Mouse (Mus musculus) MEL (cell line): Measurements from ENCODE around the gene Krt222. TPM values are rescaled to one million over a fixed set of nuclear protein-coding genes. Genes with fewer than 3 reads are reported as not detected.
A peak's percentile ranks its signal among the peaks of the same experiment; 100 is the strongest.

Source experiments
- DNase-seq: peaks from one replicate; pipeline ENCODE4 v3.0.0; 2011; ENCODE audit warnings: low read depth, low spot score
- H3K27ac ChIP-seq: 2 replicates; pipeline ENCODE4 v1.5.1; 2012; ENCODE audit warnings: low read depth, mild to moderate bottlenecking, control low read depth, low read length, moderate library complexity; ENCODE audit not compliant: control insufficient read depth
- H3K27me3 ChIP-seq, 2 experiments: fragments of 150-350 bp in 1 of 2; sonication (generic) in 1 of 2; 2 replicates each; pipeline ENCODE4 v1.6.1; 2012; ENCODE audit warnings: low read length in 2 of 2, mild to moderate bottlenecking in 2 of 2, improper control_type of control experiment in 1 of 2, moderate library complexity in 1 of 2; ENCODE audit not compliant: insufficient read depth in 2 of 2, control insufficient read depth in 1 of 2
- H3K36me3 ChIP-seq, 2 experiments: 2 replicates each; pipeline ENCODE4 v1.6.1; 2012 to 2014; ENCODE audit warnings: low read length in 2 of 2, improper control_type of control experiment in 1 of 2, inconsistent platforms in 1 of 2, mild to moderate bottlenecking in 1 of 2; ENCODE audit not compliant: insufficient read depth in 2 of 2, control insufficient read depth in 1 of 2
- H3K4me1 ChIP-seq, 2 experiments: fragments of 150-350 bp in 1 of 2; sonication (generic) in 1 of 2; 2 replicates each; pipeline ENCODE4 v1.6.1; 2012; ENCODE audit warnings: low read length in 2 of 2, improper control_type of control experiment in 1 of 2, mild to moderate bottlenecking in 1 of 2; ENCODE audit not compliant: insufficient read depth in 2 of 2, control insufficient read depth in 1 of 2
- H3K4me3 ChIP-seq, 2 experiments: fragments of 150-350 bp in 1 of 2; sonication (generic) in 1 of 2; 2 replicates each; pipeline ENCODE4 v1.5.1; 2012; ENCODE audit warnings: low read depth in 2 of 2, low read length in 2 of 2, mild to moderate bottlenecking in 2 of 2, moderate library complexity in 2 of 2, control low read depth in 1 of 2, improper control_type of control experiment in 1 of 2; ENCODE audit not compliant: control insufficient read depth in 1 of 2, insufficient read depth in 1 of 2
- H3K79me2 ChIP-seq: 2 replicates; pipeline ENCODE4 v1.6.1; 2012; ENCODE audit warnings: mild to moderate bottlenecking, low read length, moderate library complexity; ENCODE audit not compliant: control insufficient read depth, poor library complexity, insufficient read depth
- H3K9ac ChIP-seq: 2 replicates; pipeline ENCODE4 v1.6.1; 2012; ENCODE audit warnings: low read depth, mild to moderate bottlenecking, control low read depth, low read length, moderate library complexity; ENCODE audit not compliant: control insufficient read depth, poor library complexity, severe bottlenecking
- H3K9me3 ChIP-seq: fragments of 150-350 bp; sonication (generic); replicated peaks from 2 replicates; pipeline ENCODE4 v1.6.1; 2012; ENCODE audit warnings: mild to moderate bottlenecking, low read length, improper control_type of control experiment, moderate library complexity; ENCODE audit not compliant: insufficient read depth
- BHLHE40 ChIP-seq: IDR thresholded peaks from 2 replicates; pipeline ENCODE4 v1.6.1; 2012; ENCODE audit warnings: low read depth, mild to moderate bottlenecking, inconsistent platforms, low read length, improper control_type of control experiment, borderline replicate concordance
- CHD2 ChIP-seq: IDR thresholded peaks from 2 replicates; pipeline ENCODE4 v1.6.1; 2011; ENCODE audit warnings: low read length, improper control_type of control experiment
- CTCF ChIP-seq, 3 experiments: IDR thresholded peaks in 2 of 3; conservative IDR thresholded peaks in 1 of 3; 2 replicates each; pipeline ENCODE4 v1.5.1; 2011 to 2012; ENCODE audit warnings: low read length in 3 of 3, low read depth in 2 of 3, mild to moderate bottlenecking in 2 of 3, improper control_type of control experiment in 1 of 3, inconsistent platforms in 1 of 3, mixed read lengths in 1 of 3, moderate library complexity in 1 of 3; ENCODE audit not compliant: control insufficient read depth in 1 of 3, insufficient read depth in 1 of 3, poor library complexity in 1 of 3, severe bottlenecking in 1 of 3
- E2F4 ChIP-seq: IDR thresholded peaks from 2 replicates; pipeline ENCODE4 v1.6.1; 2011; ENCODE audit warnings: low read depth, low read length, improper control_type of control experiment, borderline replicate concordance
- ELF1 ChIP-seq: IDR thresholded peaks from 2 replicates; pipeline ENCODE4 v1.6.1; 2014; ENCODE audit warnings: low read depth, mild to moderate bottlenecking, inconsistent platforms, low read length, improper control_type of control experiment, moderate library complexity
- GABPA ChIP-seq: IDR thresholded peaks from 2 replicates; pipeline ENCODE4 v1.6.1; 2012; ENCODE audit warnings: low read depth, mild to moderate bottlenecking, inconsistent platforms, low read length, improper control_type of control experiment, moderate library complexity
- GATA1 ChIP-seq: IDR thresholded peaks from 2 replicates; pipeline ENCODE4 v1.6.1; 2011; ENCODE audit warnings: low read depth, low read length, improper control_type of control experiment
- JUND ChIP-seq: IDR thresholded peaks from 2 replicates; pipeline ENCODE4 v1.6.1; 2011; ENCODE audit warnings: low read depth, mild to moderate bottlenecking, improper control_type of control experiment, low read length
- MAFK ChIP-seq: IDR thresholded peaks from 2 replicates; pipeline ENCODE4 v1.6.1; 2011; ENCODE audit warnings: low read depth, mild to moderate bottlenecking, low read length, improper control_type of control experiment, borderline replicate concordance
- MAX ChIP-seq: IDR thresholded peaks from 2 replicates; pipeline ENCODE4 v1.6.1; 2011; ENCODE audit warnings: low read length, improper control_type of control experiment
- MAZ ChIP-seq: IDR thresholded peaks from 2 replicates; pipeline ENCODE4 v1.6.1; 2012; ENCODE audit warnings: low read depth, mild to moderate bottlenecking, inconsistent platforms, low read length, improper control_type of control experiment
- MYC ChIP-seq: IDR thresholded peaks from 2 replicates; pipeline ENCODE4 v1.6.1; 2011; ENCODE audit warnings: low read depth, mild to moderate bottlenecking, low read length, improper control_type of control experiment, moderate library complexity
- NELFE ChIP-seq: IDR thresholded peaks from 2 replicates; pipeline ENCODE4 v1.6.1; 2011; ENCODE audit warnings: low read depth, low read length, improper control_type of control experiment
- POLR2A ChIP-seq, 2 experiments: IDR thresholded peaks; 2 replicates each; pipeline ENCODE4 v1.6.1; 2011 to 2012; ENCODE audit warnings: low read length in 2 of 2, mild to moderate bottlenecking in 2 of 2, control low read depth in 1 of 2, improper control_type of control experiment in 1 of 2, low read depth in 1 of 2, moderate library complexity in 1 of 2; ENCODE audit not compliant: control insufficient read depth in 1 of 2, insufficient read depth in 1 of 2, poor library complexity in 1 of 2
- POLR2AphosphoS2 ChIP-seq: IDR thresholded peaks from 2 replicates; pipeline ENCODE4 v1.6.1; 2011; ENCODE audit warnings: low read length, improper control_type of control experiment
- RCOR1 ChIP-seq: IDR thresholded peaks from 2 replicates; pipeline ENCODE4 v1.6.1; 2012; ENCODE audit warnings: low read depth, mild to moderate bottlenecking, inconsistent platforms, low read length, improper control_type of control experiment
- SIN3A ChIP-seq: IDR thresholded peaks from 2 replicates; pipeline ENCODE4 v1.6.1; 2012; ENCODE audit warnings: low read length, improper control_type of control experiment, inconsistent platforms
- SMC3 ChIP-seq: IDR thresholded peaks from 2 replicates; pipeline ENCODE4 v1.6.1; 2011; ENCODE audit warnings: low read depth, low read length, improper control_type of control experiment
- USF2 ChIP-seq, 2 experiments: IDR thresholded peaks; 2 replicates each; pipeline ENCODE4 v1.6.1; 2011 to 2012; ENCODE audit warnings: improper control_type of control experiment in 2 of 2, low read length in 2 of 2, borderline replicate concordance in 1 of 2, inconsistent platforms in 1 of 2, low read depth in 1 of 2, mild to moderate bottlenecking in 1 of 2; ENCODE audit not compliant: insufficient read depth in 1 of 2
- ZNF384 ChIP-seq: IDR thresholded peaks from 2 replicates; pipeline ENCODE4 v1.6.1; 2012; ENCODE audit warnings: low read depth, mild to moderate bottlenecking, inconsistent platforms, low read length, improper control_type of control experiment
- polyA plus RNA-seq, 2 experiments: library from polyadenylated mRNA; stranded (reverse) in 1 of 2; unstranded in 1 of 2; fragments of >175 nt in 1 of 2; fragments of >200 nt in 1 of 2; gene quantifications; 2 replicates each; pipeline versions ENCODE4 v1.2.1 to v1.2.4; 2012; ENCODE audit warnings: low replicate concordance in 2 of 2, low read depth in 1 of 2; ENCODE audit not compliant: insufficient read length in 2 of 2, insufficient read depth in 1 of 2, missing spikeins in 1 of 2
- total RNA-seq: library from RNA; depleted of rRNA; stranded (reverse); fragments of 300-350 nt; gene quantifications from 2 replicates; pipeline ENCODE4 v1.2.3, GENCODE M21; 2012

The Krt222 gene
- total and polyA plus RNA-seq, 3 experiments: 0.07 TPM; not detected in 2

DNA sequence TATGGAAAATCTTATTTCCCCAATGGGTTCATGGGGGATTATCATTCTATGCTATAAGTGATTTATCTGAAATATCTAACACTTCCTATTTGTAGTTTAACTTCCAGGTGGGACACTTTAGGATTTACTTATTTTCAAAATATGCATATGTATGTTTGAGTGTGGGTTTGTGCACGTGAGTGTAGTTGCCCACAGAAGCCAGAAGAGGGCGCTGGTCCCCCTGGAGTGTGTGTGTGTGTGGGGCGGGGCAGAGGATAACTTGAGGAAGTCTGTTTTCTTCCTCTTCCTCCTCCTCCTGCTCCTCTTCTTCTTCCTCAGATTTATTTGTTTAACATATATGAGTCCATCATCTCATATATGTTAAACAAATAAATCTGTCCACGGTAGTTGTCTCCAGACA is 12.3 kb upstream of the Krt222 start:
- Histone ChIP-seq H3K4me1 (no peaks in the 10 kb centered on the region), H3K9me3 (no peaks in the 10 kb centered on the region), H3K79me2 (no peaks in the 10 kb centered on the region), H3K27me3 (no peaks in the 10 kb centered on the region), H3K36me3 (no peaks in the 10 kb centered on the region), H3K9ac (no peak overlapping the region), H3K4me3 (no peak overlapping the region), H3K27ac (no peak overlapping the region)
- no peak for TF ChIP-seq NELFE
- TF ChIP-seq BHLHE40: peak; percentile 51; the same call in 1 of the 2 replicates
- no peak for TF ChIP-seq GATA1
- TF ChIP-seq CTCF (IDR thresholded peaks at IDR 0.05 in 2 of 3, conservative IDR thresholded peaks at IDR 0.05 in 1 of 3; ENCODE audit: control insufficient read depth in 1 of 3, insufficient read depth in 1 of 3, low read depth in 2 of 3, low read length in 3 of 3, poor library complexity in 1 of 3, severe bottlenecking in 1 of 3): peak; percentile 38 to 57 (median 44)
- peak; percentile 27 for DNase-seq

DNA sequence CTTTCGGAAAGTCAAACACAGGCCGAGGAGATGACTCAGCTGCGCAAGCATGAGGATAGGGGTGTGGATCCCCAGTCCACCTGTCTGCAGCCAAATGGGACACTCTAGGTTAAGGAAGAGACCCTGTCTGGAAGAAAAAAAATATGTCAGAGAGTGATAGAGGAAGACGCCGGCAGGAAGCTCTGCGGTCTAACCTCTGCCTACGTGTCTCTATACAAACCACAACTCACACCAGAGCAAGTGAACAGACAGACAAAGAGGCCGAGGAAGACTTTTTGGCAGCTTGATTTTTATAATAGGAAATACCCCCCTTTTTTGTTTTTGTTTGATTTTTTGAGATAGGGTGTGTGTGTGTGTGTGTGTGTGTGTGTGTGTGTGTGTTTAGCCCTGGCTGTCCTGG is 11.4 kb upstream of the Krt222 start:
- no peak for DNase-seq
- no peak overlapping the region for H3K27ac ChIP-seq
- H3K4me1 ChIP-seq: no peaks in the 10 kb centered on the region

DNA sequence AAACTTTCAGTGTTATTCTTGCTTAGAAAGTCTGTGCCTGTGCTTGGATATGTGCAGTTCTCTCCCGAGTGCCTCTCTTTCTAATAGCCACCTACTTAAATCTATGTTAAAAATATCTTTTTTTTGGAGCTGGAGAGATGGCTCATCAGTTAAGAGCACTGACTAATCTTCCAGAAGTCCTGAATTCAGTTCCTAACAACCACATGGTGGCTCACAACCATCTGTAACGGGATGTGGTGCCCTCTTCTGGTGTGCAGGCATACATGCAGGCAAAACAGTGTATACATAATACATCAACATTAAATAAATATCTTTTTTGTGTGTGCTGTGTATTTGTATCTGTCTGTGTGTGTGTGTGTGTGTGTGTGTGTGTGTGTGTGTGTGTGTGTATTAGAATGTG is 10.0 kb upstream of the Krt222 start:
- Histone ChIP-seq H3K27me3 (no peaks in the 10 kb centered on the region), H3K4me3 (no peak overlapping the region), H3K27ac (no peak overlapping the region), H3K36me3 (no peaks in the 10 kb centered on the region), H3K9me3 (no peaks in the 10 kb centered on the region), H3K9ac (no peak overlapping the region), H3K4me1 (no peaks in the 10 kb centered on the region), H3K79me2 (no peaks in the 10 kb centered on the region)
- DNase-seq: no peak
- no peak for TF ChIP-seq SIN3A
- TF ChIP-seq MAX: no peak
- no peak for TF ChIP-seq POLR2A (IDR thresholded peaks at IDR 0.05; ENCODE audit: control insufficient read depth in 1 of 2, insufficient read depth in 1 of 2, low read depth in 1 of 2, low read length in 2 of 2, poor library complexity in 1 of 2)
- TF ChIP-seq CTCF (IDR thresholded peaks at IDR 0.05 in 2 of 3, conservative IDR thresholded peaks at IDR 0.05 in 1 of 3; ENCODE audit: control insufficient read depth in 1 of 3, insufficient read depth in 1 of 3, low read depth in 2 of 3, low read length in 3 of 3, poor library complexity in 1 of 3, severe bottlenecking in 1 of 3): peak in 2 of 3 experiments; percentile 12 to 22; a peak in 1 of 6 replicates

More for the DNA sequence above, 11.4 kb upstream of the Krt222 start:
- TF ChIP-seq USF2 (IDR thresholded peaks at IDR 0.05; ENCODE audit: borderline replicate concordance in 1 of 2, insufficient read depth in 1 of 2, low read depth in 1 of 2, low read length in 2 of 2) (no peak), ELF1 (no peak), NELFE (no peak), JUND (no peak), ZNF384 (no peak), POLR2AphosphoS2 (no peak), SMC3 (no peak), RCOR1 (no peak), CTCF (IDR thresholded peaks at IDR 0.05 in 2 of 3, conservative IDR thresholded peaks at IDR 0.05 in 1 of 3; ENCODE audit: control insufficient read depth in 1 of 3, insufficient read depth in 1 of 3, low read depth in 2 of 3, low read length in 3 of 3, poor library complexity in 1 of 3, severe bottlenecking in 1 of 3) (no peak), MAZ (no peak), E2F4 (no peak), GABPA (no peak), MAFK (no peak), MYC (no peak), CHD2 (no peak)
- Histone ChIP-seq H3K79me2 (no peaks in the 10 kb centered on the region), H3K27me3 (no peaks in the 10 kb centered on the region), H3K36me3 (no peaks in the 10 kb centered on the region), H3K4me3 (no peak overlapping the region), H3K9ac (no peak overlapping the region), H3K9me3 (no peaks in the 10 kb centered on the region)
